Mouse (Mus musculus) MEL (cell line): ENCODE measurements around the gene A730061H03Rik. TPM values are rescaled to one million over a fixed set of nuclear protein-coding genes. Genes with fewer than 3 reads are reported as not detected.
A peak's percentile ranks its signal among the peaks of the same experiment; 100 is the strongest.

Experiments used
- DNase-seq: peaks from one replicate; pipeline ENCODE4 v3.0.0; 2011; ENCODE audit warnings: low read depth, low spot score
- H3K27ac ChIP-seq: 2 replicates; pipeline ENCODE4 v1.5.1; 2012; ENCODE audit warnings: low read depth, mild to moderate bottlenecking, control low read depth, low read length, moderate library complexity; ENCODE audit not compliant: control insufficient read depth
- H3K27me3 ChIP-seq, 2 experiments: fragments of 150-350 bp in 1 of 2; sonication (generic) in 1 of 2; 2 replicates each; pipeline ENCODE4 v1.6.1; 2012; ENCODE audit warnings: low read length in 2 of 2, mild to moderate bottlenecking in 2 of 2, improper control_type of control experiment in 1 of 2, moderate library complexity in 1 of 2; ENCODE audit not compliant: insufficient read depth in 2 of 2, control insufficient read depth in 1 of 2
- H3K36me3 ChIP-seq, 2 experiments: 2 replicates each; pipeline ENCODE4 v1.6.1; 2012 to 2014; ENCODE audit warnings: low read length in 2 of 2, improper control_type of control experiment in 1 of 2, inconsistent platforms in 1 of 2, mild to moderate bottlenecking in 1 of 2; ENCODE audit not compliant: insufficient read depth in 2 of 2, control insufficient read depth in 1 of 2
- H3K4me1 ChIP-seq, 2 experiments: fragments of 150-350 bp in 1 of 2; sonication (generic) in 1 of 2; 2 replicates each; pipeline ENCODE4 v1.6.1; 2012; ENCODE audit warnings: low read length in 2 of 2, improper control_type of control experiment in 1 of 2, mild to moderate bottlenecking in 1 of 2; ENCODE audit not compliant: insufficient read depth in 2 of 2, control insufficient read depth in 1 of 2
- H3K4me3 ChIP-seq, 2 experiments: fragments of 150-350 bp in 1 of 2; sonication (generic) in 1 of 2; 2 replicates each; pipeline ENCODE4 v1.5.1; 2012; ENCODE audit warnings: low read depth in 2 of 2, low read length in 2 of 2, mild to moderate bottlenecking in 2 of 2, moderate library complexity in 2 of 2, control low read depth in 1 of 2, improper control_type of control experiment in 1 of 2; ENCODE audit not compliant: control insufficient read depth in 1 of 2, insufficient read depth in 1 of 2
- H3K79me2 ChIP-seq: 2 replicates; pipeline ENCODE4 v1.6.1; 2012; ENCODE audit warnings: mild to moderate bottlenecking, low read length, moderate library complexity; ENCODE audit not compliant: control insufficient read depth, poor library complexity, insufficient read depth
- H3K9ac ChIP-seq: 2 replicates; pipeline ENCODE4 v1.6.1; 2012; ENCODE audit warnings: low read depth, mild to moderate bottlenecking, control low read depth, low read length, moderate library complexity; ENCODE audit not compliant: control insufficient read depth, poor library complexity, severe bottlenecking
- H3K9me3 ChIP-seq: fragments of 150-350 bp; sonication (generic); replicated peaks from 2 replicates; pipeline ENCODE4 v1.6.1; 2012; ENCODE audit warnings: mild to moderate bottlenecking, low read length, improper control_type of control experiment, moderate library complexity; ENCODE audit not compliant: insufficient read depth
- BHLHE40 ChIP-seq: IDR thresholded peaks from 2 replicates; pipeline ENCODE4 v1.6.1; 2012; ENCODE audit warnings: low read depth, mild to moderate bottlenecking, inconsistent platforms, low read length, improper control_type of control experiment, borderline replicate concordance
- CHD2 ChIP-seq: IDR thresholded peaks from 2 replicates; pipeline ENCODE4 v1.6.1; 2011; ENCODE audit warnings: low read length, improper control_type of control experiment
- CTCF ChIP-seq, 3 experiments: IDR thresholded peaks in 2 of 3; conservative IDR thresholded peaks in 1 of 3; 2 replicates each; pipeline ENCODE4 v1.5.1; 2011 to 2012; ENCODE audit warnings: low read length in 3 of 3, low read depth in 2 of 3, mild to moderate bottlenecking in 2 of 3, improper control_type of control experiment in 1 of 3, inconsistent platforms in 1 of 3, mixed read lengths in 1 of 3, moderate library complexity in 1 of 3; ENCODE audit not compliant: control insufficient read depth in 1 of 3, insufficient read depth in 1 of 3, poor library complexity in 1 of 3, severe bottlenecking in 1 of 3
- ELF1 ChIP-seq: IDR thresholded peaks from 2 replicates; pipeline ENCODE4 v1.6.1; 2014; ENCODE audit warnings: low read depth, mild to moderate bottlenecking, inconsistent platforms, low read length, improper control_type of control experiment, moderate library complexity
- HCFC1 ChIP-seq: IDR thresholded peaks from 2 replicates; pipeline ENCODE4 v1.6.1; 2012; ENCODE audit warnings: low read depth, mild to moderate bottlenecking, inconsistent platforms, low read length, improper control_type of control experiment, moderate library complexity
- MAFK ChIP-seq: IDR thresholded peaks from 2 replicates; pipeline ENCODE4 v1.6.1; 2011; ENCODE audit warnings: low read depth, mild to moderate bottlenecking, low read length, improper control_type of control experiment, borderline replicate concordance
- MAX ChIP-seq: IDR thresholded peaks from 2 replicates; pipeline ENCODE4 v1.6.1; 2011; ENCODE audit warnings: low read length, improper control_type of control experiment
- MEF2A ChIP-seq: IDR thresholded peaks from 2 replicates; pipeline ENCODE4 v1.6.1; 2014; ENCODE audit warnings: low read depth, mild to moderate bottlenecking, inconsistent platforms, low read length, improper control_type of control experiment; ENCODE audit not compliant: poor library complexity, insufficient replicate concordance, severe bottlenecking; ENCODE audit errors: extremely low read depth
- MXI1 ChIP-seq: IDR thresholded peaks from 2 replicates; pipeline ENCODE4 v1.6.1; 2011; ENCODE audit warnings: mild to moderate bottlenecking, low read depth, low read length, improper control_type of control experiment
- MYB ChIP-seq: IDR thresholded peaks from 2 replicates; pipeline ENCODE4 v1.6.1; 2011; ENCODE audit warnings: mild to moderate bottlenecking, low read depth, low read length, improper control_type of control experiment
- MYC ChIP-seq: IDR thresholded peaks from 2 replicates; pipeline ENCODE4 v1.6.1; 2011; ENCODE audit warnings: low read depth, mild to moderate bottlenecking, low read length, improper control_type of control experiment, moderate library complexity
- NELFE ChIP-seq: IDR thresholded peaks from 2 replicates; pipeline ENCODE4 v1.6.1; 2011; ENCODE audit warnings: low read depth, low read length, improper control_type of control experiment
- NRF1 ChIP-seq: IDR thresholded peaks from 2 replicates; pipeline ENCODE4 v1.6.1; 2014; ENCODE audit warnings: low read depth, mild to moderate bottlenecking, inconsistent platforms, low read length, improper control_type of control experiment, moderate library complexity; ENCODE audit not compliant: poor library complexity, insufficient read depth, severe bottlenecking
- POLR2AphosphoS2 ChIP-seq: IDR thresholded peaks from 2 replicates; pipeline ENCODE4 v1.6.1; 2011; ENCODE audit warnings: low read length, improper control_type of control experiment
- RCOR1 ChIP-seq: IDR thresholded peaks from 2 replicates; pipeline ENCODE4 v1.6.1; 2012; ENCODE audit warnings: low read depth, mild to moderate bottlenecking, inconsistent platforms, low read length, improper control_type of control experiment
- SMC3 ChIP-seq: IDR thresholded peaks from 2 replicates; pipeline ENCODE4 v1.6.1; 2011; ENCODE audit warnings: low read depth, low read length, improper control_type of control experiment
- TAL1 ChIP-seq: IDR thresholded peaks from 2 replicates; pipeline ENCODE4 v1.6.1; 2012; ENCODE audit warnings: mild to moderate bottlenecking, inconsistent platforms, low read length, moderate library complexity, mixed read lengths
- TBP ChIP-seq: IDR thresholded peaks from 2 replicates; pipeline ENCODE4 v1.8.0; 2011; ENCODE audit warnings: low read depth, low read length, improper control_type of control experiment
- TCF12 ChIP-seq: IDR thresholded peaks from 2 replicates; pipeline ENCODE4 v1.6.1; 2014; ENCODE audit warnings: low read depth, mild to moderate bottlenecking, inconsistent platforms, low read length, improper control_type of control experiment, moderate library complexity
- UBTF ChIP-seq: IDR thresholded peaks from 2 replicates; pipeline ENCODE4 v1.6.1; 2012; ENCODE audit warnings: low read depth, mild to moderate bottlenecking, inconsistent platforms, low read length, improper control_type of control experiment, moderate library complexity, borderline replicate concordance; ENCODE audit not compliant: insufficient read depth
- USF1 ChIP-seq: IDR thresholded peaks from 2 replicates; pipeline ENCODE4 v1.6.1; 2014; ENCODE audit warnings: low read depth, mild to moderate bottlenecking, inconsistent platforms, low read length, improper control_type of control experiment, moderate library complexity
- USF2 ChIP-seq, 2 experiments: IDR thresholded peaks; 2 replicates each; pipeline ENCODE4 v1.6.1; 2011 to 2012; ENCODE audit warnings: improper control_type of control experiment in 2 of 2, low read length in 2 of 2, borderline replicate concordance in 1 of 2, inconsistent platforms in 1 of 2, low read depth in 1 of 2, mild to moderate bottlenecking in 1 of 2; ENCODE audit not compliant: insufficient read depth in 1 of 2
- polyA plus RNA-seq, 2 experiments: library from polyadenylated mRNA; stranded (reverse) in 1 of 2; unstranded in 1 of 2; fragments of >175 nt in 1 of 2; fragments of >200 nt in 1 of 2; gene quantifications; 2 replicates each; pipeline versions ENCODE4 v1.2.1 to v1.2.4; 2012; ENCODE audit warnings: low replicate concordance in 2 of 2, low read depth in 1 of 2; ENCODE audit not compliant: insufficient read length in 2 of 2, insufficient read depth in 1 of 2, missing spikeins in 1 of 2
- total RNA-seq: library from RNA; depleted of rRNA; stranded (reverse); fragments of 300-350 nt; gene quantifications from 2 replicates; pipeline ENCODE4 v1.2.3, GENCODE M21; 2012

Gene A730061H03Rik
- total and polyA plus RNA-seq, 3 experiments: 0.73 to 0.86 TPM; not detected in 1

DNA sequence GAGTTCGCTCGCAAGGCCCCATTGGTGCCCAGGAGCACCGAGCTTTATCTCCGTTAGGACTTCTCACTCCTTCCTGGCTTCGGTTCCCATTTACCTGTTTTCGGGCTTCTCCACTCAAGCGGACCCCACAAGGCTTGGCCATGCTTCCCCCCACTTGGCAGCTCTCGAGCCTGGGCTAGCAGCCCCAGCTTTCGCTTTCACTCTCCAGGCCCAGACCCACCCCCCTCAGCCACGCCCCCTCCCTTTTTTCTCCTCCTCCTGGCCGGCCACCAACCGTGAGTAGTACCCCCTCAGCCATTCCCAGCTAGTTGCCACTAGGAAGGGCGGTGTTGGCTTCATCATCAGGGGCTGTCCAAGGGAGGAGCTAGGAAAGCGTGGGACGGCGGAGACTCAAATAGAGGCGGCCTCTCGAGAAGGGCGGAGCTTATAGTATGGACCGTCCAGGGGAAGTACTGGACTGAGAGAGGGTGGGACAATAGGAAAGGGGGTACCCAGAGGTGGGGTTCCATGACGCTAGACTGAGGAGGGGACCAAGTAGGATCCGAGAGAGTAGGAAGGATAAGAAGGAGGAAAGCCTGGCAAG, 30.6 kb upstream of the A730061H03Rik start, which contains the start of gene Psme2 (continued):
- no peak for TF ChIP-seq MAFK
- TF ChIP-seq RCOR1: no peak
- TF ChIP-seq BHLHE40: no peak
- no peak; the same call in 1 of the 2 replicates for TF ChIP-seq HCFC1
- no peak for TF ChIP-seq USF2 (IDR thresholded peaks at IDR 0.05; ENCODE audit: borderline replicate concordance in 1 of 2, insufficient read depth in 1 of 2, low read depth in 1 of 2, low read length in 2 of 2)
- TF ChIP-seq TCF12: no peak; the same call in 1 of the 2 replicates
- TF ChIP-seq MAX: no peak; the same call in 1 of the 2 replicates
- no peak for TF ChIP-seq MYC
- peak; percentile 18; the same call in 1 of the 2 replicates for TF ChIP-seq NELFE
- TF ChIP-seq MEF2A: no peak
- TF ChIP-seq ELF1: peak; percentile 15; the same call in 1 of the 2 replicates

GRCm38 (mm10) chr14:55589771-55590448, 29.7 kb upstream of the A730061H03Rik start:
- Histone ChIP-seq H3K4me1 (peaks cover 3 to 44% of the 10 kb centered on the region in 2 experiments), H3K27ac (peak overlapping the region; percentile 35; the same call in 1 of the 2 replicates), H3K27me3 (no peaks in the 10 kb centered on the region), H3K79me2 (peaks cover 24% of the 10 kb centered on the region), H3K9me3 (no peaks in the 10 kb centered on the region), H3K36me3 (peaks cover 3 to 30% of the 10 kb centered on the region in 2 experiments; a peak in 3 of 4 replicates), H3K9ac (peak overlapping the region; percentile 65), H3K4me3 (peak overlapping the region; percentile 80 to 94)
- DNase-seq: peak; percentile 35
- 0 out of 2 replicates have a peak, but pooled peaks have one; percentile 8 for TF ChIP-seq RCOR1
- no peak for TF ChIP-seq BHLHE40

- Histone ChIP-seq H3K79me2 (peaks cover 30% of the 10 kb centered on the region), H3K27ac (no peak overlapping the region), H3K9me3 (no peaks in the 10 kb centered on the region), H3K4me3 (no peak overlapping the region), H3K27me3 (no peaks in the 10 kb centered on the region), H3K4me1 (peaks cover 3 to 44% of the 10 kb centered on the region in 2 experiments), H3K9ac (no peak overlapping the region), H3K36me3 (peaks cover 0 to 30% of the 10 kb centered on the region in 2 experiments; a peak in 2 of 4 replicates)
- TF ChIP-seq UBTF (no peak), CHD2 (no peak), SMC3 (no peak), BHLHE40 (no peak), MAX (no peak), TCF12 (no peak), RCOR1 (no peak), CTCF (IDR thresholded peaks at IDR 0.05 in 2 of 3, conservative IDR thresholded peaks at IDR 0.05 in 1 of 3; ENCODE audit: control insufficient read depth in 1 of 3, insufficient read depth in 1 of 3, low read depth in 2 of 3, low read length in 3 of 3, poor library complexity in 1 of 3, severe bottlenecking in 1 of 3) (no peak), USF1 (no peak), MYB (no peak), MXI1 (no peak), NELFE (no peak), TAL1 (no peak), USF2 (IDR thresholded peaks at IDR 0.05; ENCODE audit: borderline replicate concordance in 1 of 2, insufficient read depth in 1 of 2, low read depth in 1 of 2, low read length in 2 of 2) (no peak), MAFK (no peak), NRF1 (no peak), POLR2AphosphoS2 (no peak), TBP (no peak), HCFC1 (no peak)
- no peak for DNase-seq
Observed at GRCm38 (mm10) chr14:55589271-55589670, 29.1 kb upstream of the A730061H03Rik start.
